Mouse (Mus musculus): ENCODE data around the gene Best3. TPM values are rescaled to one million over a fixed set of nuclear protein-coding genes. Genes with fewer than 3 reads are reported as not detected.
A peak's percentile ranks its signal among the peaks of the same experiment; 100 is the strongest.

The Best3 gene
- polyA plus RNA-seq (2015; fragmentation: Nextera tagmentation; extraction: Ambion mirVana), result 0.21 and 0.22 TPM in 2 replicates

DNA sequence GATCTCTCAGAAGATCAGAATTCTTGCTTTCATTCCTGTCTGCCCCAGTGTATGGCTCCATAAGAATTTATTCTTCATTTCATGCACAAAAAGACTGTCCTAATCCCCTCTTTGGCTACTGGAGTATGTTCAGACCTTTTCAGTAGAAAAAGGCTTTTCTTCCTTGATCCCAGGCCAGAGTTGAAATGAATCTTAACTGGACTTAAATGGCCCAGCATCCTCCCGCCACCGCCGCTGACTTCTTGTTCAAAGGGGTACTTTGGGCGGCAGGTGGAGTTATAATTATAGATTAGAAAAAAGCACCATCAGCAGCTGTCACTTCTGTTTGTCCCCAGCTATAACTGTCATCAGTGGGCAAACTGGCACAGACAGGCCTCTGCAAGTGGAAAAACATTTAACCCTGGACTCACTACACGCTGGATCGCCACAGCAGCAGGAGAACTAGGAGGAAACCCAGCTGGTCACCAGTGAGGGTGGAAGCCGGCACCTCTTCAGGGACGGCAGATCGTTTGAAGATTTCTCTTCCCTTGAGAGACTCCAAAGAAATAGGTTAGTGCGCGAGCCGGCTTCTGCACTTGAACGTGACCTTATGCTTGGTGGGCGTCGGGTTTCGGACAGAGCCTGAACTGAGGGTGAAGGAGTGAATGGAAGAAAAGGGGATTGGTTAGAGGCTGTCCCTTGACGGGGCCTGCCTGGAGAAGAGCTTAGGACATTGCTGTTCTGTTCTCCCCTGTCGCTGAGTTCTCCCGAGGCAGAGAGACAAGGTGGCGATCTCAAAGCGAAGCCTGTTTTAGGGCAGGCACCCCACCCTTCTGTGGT, at the start of gene Best3:
TSS of gene Best3 (plus strand) at position 51 of the 819 bp plus-strand sequence.
- WGBS, result 47% methylated on average over 21 of the region's 21 CpGs
- no peak for ATAC-seq (ENCODE audit: insufficient number of reproducible peaks, insufficient read depth, low FRiP score, low TSS enrichment, low read depth)
- no peak within 1 kb of the TSS for H3K27ac ChIP-seq

DNA sequence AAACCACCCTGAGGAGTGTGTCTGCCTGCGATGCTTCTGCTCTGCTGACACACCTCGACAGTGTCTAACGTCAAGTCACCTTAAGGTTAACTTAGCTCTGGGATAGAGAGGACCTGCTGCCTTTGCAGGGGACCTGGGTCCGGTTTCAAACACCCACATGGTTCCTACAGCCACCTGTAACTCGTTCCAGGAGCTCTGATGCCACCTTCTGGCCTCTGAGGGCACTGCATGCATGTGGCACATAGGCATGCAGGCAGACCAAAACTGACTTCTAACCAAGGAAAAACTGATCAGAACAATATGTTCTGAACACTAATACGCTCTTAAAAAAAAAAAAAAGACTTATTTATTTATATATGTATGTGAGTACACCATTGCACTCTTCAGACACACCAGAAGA, 43.1 kb upstream of the Best3 start:
- no peak overlapping the region for H3K27ac ChIP-seq

More for the DNA sequence above, at the start of gene Best3:
- no peaks in the 10 kb centered on the region for H3K36me3 ChIP-seq
- 0 out of 2 replicates have a peak within 1 kb of the TSS, but pooled peaks have one; percentile 21 for H3K9ac ChIP-seq
- H3K9me3 ChIP-seq, result no peaks in the 10 kb centered on the region
- H3K27me3 ChIP-seq, result no peaks in the 10 kb centered on the region
- no peak within 1 kb of the TSS for H3K4me2 ChIP-seq
- H3K4me1 ChIP-seq, result 0 out of 2 replicates have a peak, but pooled peaks cover 4% of the 10 kb centered on the region
- no peak within 1 kb of the TSS for H3K4me3 ChIP-seq

DNA sequence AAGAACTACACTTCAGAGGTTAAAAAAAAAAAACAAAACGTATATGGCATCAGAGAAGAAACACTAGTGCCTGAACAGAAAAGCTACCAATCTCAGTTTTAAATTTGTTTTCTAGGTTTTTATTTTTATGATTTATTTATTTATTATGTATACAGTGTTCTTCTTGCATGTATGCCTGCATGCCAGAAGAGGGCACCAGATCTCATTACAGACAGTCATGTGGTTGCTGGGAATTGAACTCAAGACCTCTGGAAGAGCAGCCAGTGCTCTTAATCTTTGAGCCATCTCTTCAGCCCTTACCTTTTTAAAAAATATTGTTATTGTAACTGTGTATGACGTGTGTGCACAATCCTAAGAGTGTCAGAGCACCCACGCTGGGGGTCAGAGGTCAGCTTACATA, 42.0 kb upstream of the Best3 start:
- Histone ChIP-seq H3K4me3 (no peak overlapping the region), H3K27ac (no peak overlapping the region), H3K9ac (no peak overlapping the region), H3K4me1 (peaks cover 21% of the 10 kb centered on the region), H3K4me2 (no peak overlapping the region), H3K36me3 (peaks cover 11% of the 10 kb centered on the region), H3K9me3 (no peaks in the 10 kb centered on the region; the same call in 1 of the 2 replicates), H3K27me3 (no peaks in the 10 kb centered on the region)
- ATAC-seq (ENCODE audit: insufficient number of reproducible peaks, insufficient read depth, low FRiP score, low TSS enrichment, low read depth), result no peak
- 80% methylated on average over 3 of the region's 3 CpGs for WGBS

More for the DNA sequence above, 43.1 kb upstream of the Best3 start:
- Histone ChIP-seq H3K9ac (no peak overlapping the region), H3K4me3 (no peak overlapping the region), H3K4me2 (no peak overlapping the region), H3K36me3 (peaks cover 22% of the 10 kb centered on the region), H3K27me3 (no peaks in the 10 kb centered on the region), H3K9me3 (no peaks in the 10 kb centered on the region; the same call in 1 of the 2 replicates), H3K4me1 (peaks cover 10% of the 10 kb centered on the region; the same call in 1 of the 2 replicates)
- no peak for ATAC-seq (ENCODE audit: insufficient number of reproducible peaks, insufficient read depth, low FRiP score, low TSS enrichment, low read depth)
- 93% methylated on average over 6 of the region's 6 CpGs for WGBS

DNA sequence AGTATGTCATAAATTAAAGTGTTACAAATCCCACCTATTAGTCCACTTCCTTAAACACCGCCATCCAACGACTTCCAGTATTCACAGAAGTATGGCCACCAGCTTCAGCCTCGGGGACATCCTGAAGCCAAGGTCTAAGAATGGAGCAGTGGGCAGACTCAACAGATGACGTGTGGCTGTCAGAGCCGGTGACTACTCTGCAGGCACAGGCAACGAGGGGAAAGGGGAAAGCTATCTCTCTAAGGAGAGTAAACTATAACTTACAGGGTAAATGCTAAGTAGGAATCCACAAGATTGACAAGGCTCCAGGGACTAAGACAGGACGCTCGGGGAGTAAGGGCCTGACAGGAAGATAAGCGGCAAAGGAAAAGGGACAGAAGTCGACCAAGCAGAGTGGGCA, 41.2 kb upstream of the Best3 start:
- H3K36me3 ChIP-seq, result peaks cover 9% of the 10 kb centered on the region
- H3K27me3 ChIP-seq, result no peaks in the 10 kb centered on the region
- H3K4me1 ChIP-seq, result peaks cover 25% of the 10 kb centered on the region
- H3K27ac ChIP-seq, result no peak overlapping the region
- no peak overlapping the region for H3K9ac ChIP-seq
- no peak overlapping the region for H3K4me2 ChIP-seq
- no peak for ATAC-seq (ENCODE audit: insufficient number of reproducible peaks, insufficient read depth, low FRiP score, low TSS enrichment, low read depth)
- H3K4me3 ChIP-seq, result no peak overlapping the region
- WGBS, result 70% methylated on average over 10 of the region's 10 CpGs
- H3K9me3 ChIP-seq, result no peaks in the 10 kb centered on the region; the same call in 1 of the 2 replicates

DNA sequence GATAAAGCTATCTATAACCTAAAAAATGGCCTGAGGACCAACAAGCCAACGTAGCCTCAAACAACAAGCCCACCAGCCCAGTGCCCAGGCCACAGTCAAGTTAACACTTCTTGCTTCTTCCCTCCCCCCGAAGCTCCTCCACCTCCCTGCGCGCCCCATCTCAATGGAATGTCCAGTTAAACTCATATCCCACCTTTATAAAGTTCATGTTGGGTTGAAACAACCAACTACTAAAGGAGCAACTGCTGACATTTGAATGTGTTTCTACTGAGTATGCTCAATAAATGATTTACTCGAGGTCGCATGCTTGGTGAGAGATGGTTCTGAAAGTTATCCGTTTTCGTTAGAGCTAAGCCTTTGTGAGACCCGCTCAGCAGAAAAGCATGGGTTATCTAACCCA, 37.7 kb upstream of the Best3 start:
- Histone ChIP-seq H3K9me3 (peaks cover 5% of the 10 kb centered on the region), H3K4me2 (peak overlapping the region; percentile 77), H3K4me3 (peak overlapping the region; percentile 77), H3K4me1 (peaks cover 25% of the 10 kb centered on the region), H3K27ac (no peak overlapping the region), H3K9ac (no peak overlapping the region), H3K27me3 (no peaks in the 10 kb centered on the region), H3K36me3 (no peaks in the 10 kb centered on the region)
- 72% methylated on average over 9 of the region's 9 CpGs for whole genome bisulfite sequencing
- ATAC-seq (ENCODE audit: insufficient number of reproducible peaks, insufficient read depth, low FRiP score, low TSS enrichment, low read depth), result no peak

DNA sequence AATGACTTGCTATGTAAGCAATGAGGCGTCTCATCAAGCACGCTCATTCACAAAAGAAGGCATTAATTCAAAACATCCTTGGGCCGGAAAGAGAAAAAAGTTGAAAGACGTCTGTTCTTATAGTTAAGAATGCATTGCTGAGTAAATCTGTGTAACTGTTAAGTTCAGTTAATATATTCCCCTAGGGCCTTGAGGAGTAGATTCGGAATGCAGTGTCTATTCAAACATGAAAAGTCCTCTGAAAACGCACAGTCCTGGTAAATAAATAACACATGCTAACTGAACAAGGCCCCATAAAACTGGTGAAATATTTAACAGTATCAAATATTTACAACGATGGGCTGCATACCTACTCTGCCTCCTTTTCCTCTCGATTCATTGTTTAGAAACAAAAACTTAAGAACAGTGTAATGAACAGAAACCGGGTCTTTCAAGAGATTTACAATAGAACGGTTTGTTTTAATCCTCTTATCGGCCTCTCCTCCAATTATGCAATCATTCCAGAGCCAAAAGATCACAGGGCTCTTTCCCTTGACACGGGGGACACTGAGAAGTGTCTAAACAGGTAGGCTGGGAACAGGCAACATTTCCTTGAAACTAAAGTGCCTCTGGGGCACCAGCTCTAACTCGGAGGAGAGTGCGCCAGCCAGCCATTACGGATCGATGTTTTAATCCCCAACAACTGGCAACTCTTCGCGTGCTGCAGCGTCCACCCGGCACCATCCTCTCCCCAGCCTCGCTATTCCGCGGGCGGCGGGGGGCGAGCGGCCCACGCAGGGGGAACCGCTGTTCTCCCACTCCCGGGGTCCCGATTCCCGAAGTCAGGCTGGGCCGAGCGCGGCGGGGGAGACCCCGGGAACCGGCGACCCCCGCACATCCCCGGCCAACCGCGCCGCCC, 36.8 kb upstream of the Best3 start:
- WGBS, result under 1% methylated on average over 44 of the region's 44 CpGs
- Histone ChIP-seq H3K27ac (peak overlapping the region; percentile 85), H3K36me3 (no peaks in the 10 kb centered on the region), H3K4me3 (peak overlapping the region; percentile 77), H3K4me1 (peaks cover 25% of the 10 kb centered on the region), H3K4me2 (peak overlapping the region; percentile 77), H3K9ac (peak overlapping the region; percentile 84), H3K27me3 (no peaks in the 10 kb centered on the region), H3K9me3 (peaks cover 5% of the 10 kb centered on the region)
- no peak for ATAC-seq (ENCODE audit: insufficient number of reproducible peaks, insufficient read depth, low FRiP score, low TSS enrichment, low read depth)

DNA sequence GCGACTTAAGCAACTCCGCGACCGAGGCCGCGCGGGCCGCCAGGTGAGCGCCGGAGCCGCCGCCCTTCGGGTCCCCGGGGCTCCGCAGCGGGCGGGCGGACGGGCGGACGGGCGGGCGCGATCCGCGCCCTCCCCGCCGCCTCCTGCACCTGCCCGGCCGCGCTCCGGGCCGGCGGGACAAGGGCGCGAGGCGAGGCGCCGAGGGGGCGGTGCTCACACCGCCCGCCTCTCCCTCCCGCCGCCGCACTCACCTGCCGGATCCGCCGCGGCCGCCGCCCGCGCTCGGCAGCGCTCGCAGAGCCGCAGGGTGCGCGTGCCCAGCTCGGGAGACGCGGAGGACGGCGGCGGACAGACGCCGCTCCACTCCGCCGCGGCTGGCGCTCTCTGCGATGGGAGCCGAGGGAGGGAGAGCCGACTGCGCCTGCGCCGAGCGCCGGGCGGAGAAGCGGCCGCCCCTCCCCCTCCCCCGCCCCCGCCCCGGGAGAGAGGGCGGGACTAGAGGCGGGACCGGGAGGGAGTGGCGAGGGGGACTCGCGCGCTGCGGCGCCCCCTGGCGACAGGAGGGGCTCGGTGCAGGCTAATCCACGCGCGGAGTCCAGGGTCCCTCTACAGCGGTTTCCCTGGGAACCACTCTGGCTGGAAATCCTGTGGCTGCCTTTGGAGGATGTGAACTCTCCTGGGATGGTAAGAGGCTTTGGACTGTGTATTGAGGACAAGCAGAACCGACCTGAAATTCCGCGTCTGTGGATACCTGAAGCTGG, 35.9 kb upstream of the Best3 start, which contains the start of gene Rab3ip:
TSS of gene Rab3ip (minus strand) at position 761 of the 761 bp plus-strand sequence.
- H3K9me3 ChIP-seq, result peaks cover 5% of the 10 kb centered on the region
- WGBS, result under 1% methylated on average over 51 of the region's 103 CpGs
- peak within 1 kb of the TSS; percentile 77 for H3K4me2 ChIP-seq
- peak within 1 kb of the TSS; percentile 84 for H3K9ac ChIP-seq
- no peaks in the 10 kb centered on the region for H3K36me3 ChIP-seq
- H3K27me3 ChIP-seq, result no peaks in the 10 kb centered on the region
- peak; percentile 90 for ATAC-seq (ENCODE audit: insufficient number of reproducible peaks, insufficient read depth, low FRiP score, low TSS enrichment, low read depth)
- H3K4me1 ChIP-seq, result peaks cover 25% of the 10 kb centered on the region
- H3K27ac ChIP-seq, result peak within 1 kb of the TSS; percentile 85
- peak within 1 kb of the TSS; percentile 77 for H3K4me3 ChIP-seq

DNA sequence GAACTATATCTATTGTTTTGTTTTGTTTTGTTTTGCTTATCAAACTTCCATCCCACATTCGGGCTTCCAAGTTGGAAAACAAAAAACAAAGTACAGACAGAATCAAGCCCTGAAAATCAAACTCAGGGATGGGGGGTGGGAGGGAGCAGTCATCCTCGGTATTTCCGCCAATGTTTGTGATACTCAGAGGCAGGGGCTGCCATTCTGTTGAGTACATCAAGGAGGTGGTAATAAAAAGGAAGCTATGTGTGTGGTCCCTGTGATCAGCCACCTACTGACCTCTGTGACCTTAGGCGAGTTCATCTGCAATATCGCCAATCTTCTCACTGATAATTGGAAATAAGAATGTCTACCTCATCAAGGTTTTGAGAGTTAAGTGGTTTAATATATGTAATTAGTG, 35.2 kb upstream of the Best3 start:
- no peaks in the 10 kb centered on the region for H3K27me3 ChIP-seq
- WGBS, result 28% methylated on average over 5 of the region's 5 CpGs
- no peak for ATAC-seq (ENCODE audit: insufficient number of reproducible peaks, insufficient read depth, low FRiP score, low TSS enrichment, low read depth)
- H3K36me3 ChIP-seq, result 0 out of 2 replicates have a peak, but pooled peaks cover 2% of the 10 kb centered on the region
- peak overlapping the region; percentile 77 for H3K4me3 ChIP-seq
- peak overlapping the region; percentile 77 for H3K4me2 ChIP-seq
- no peak overlapping the region for H3K27ac ChIP-seq
- H3K9me3 ChIP-seq, result peaks cover 5% of the 10 kb centered on the region
- H3K4me1 ChIP-seq, result peaks cover 25% of the 10 kb centered on the region
- no peak overlapping the region for H3K9ac ChIP-seq

DNA sequence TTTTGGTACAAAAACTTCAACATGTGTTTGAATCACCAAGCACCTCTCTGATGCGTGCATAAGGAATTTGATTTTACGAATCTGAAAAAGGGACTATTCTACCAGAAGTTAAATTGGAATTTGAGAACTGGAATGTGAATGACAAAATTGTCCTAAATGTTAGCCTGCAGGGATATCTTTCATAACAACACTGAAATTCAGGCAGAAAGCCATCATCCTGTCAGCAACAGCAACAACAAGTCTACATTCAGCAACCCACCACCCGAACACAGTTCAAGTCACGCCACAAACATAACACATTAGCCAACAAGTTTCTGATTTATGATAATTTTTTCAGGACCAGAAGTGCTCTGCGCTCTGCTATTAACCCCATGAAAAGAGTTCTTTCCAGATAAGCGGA, 30.9 kb upstream of the Best3 start:
- H3K4me3 ChIP-seq, result no peak overlapping the region
- no peak overlapping the region for H3K4me2 ChIP-seq
- no peaks in the 10 kb centered on the region for H3K27me3 ChIP-seq
- H3K4me1 ChIP-seq, result no peaks in the 10 kb centered on the region
- WGBS, result 79% methylated on average over 6 of the region's 6 CpGs
- H3K27ac ChIP-seq, result no peak overlapping the region
- H3K9ac ChIP-seq, result no peak overlapping the region
- 0 out of 2 replicates have a peak, but pooled peaks cover 3% of the 10 kb centered on the region for H3K36me3 ChIP-seq
- peaks cover 5% of the 10 kb centered on the region for H3K9me3 ChIP-seq
- no peak for ATAC-seq (ENCODE audit: insufficient number of reproducible peaks, insufficient read depth, low FRiP score, low TSS enrichment, low read depth)

DNA sequence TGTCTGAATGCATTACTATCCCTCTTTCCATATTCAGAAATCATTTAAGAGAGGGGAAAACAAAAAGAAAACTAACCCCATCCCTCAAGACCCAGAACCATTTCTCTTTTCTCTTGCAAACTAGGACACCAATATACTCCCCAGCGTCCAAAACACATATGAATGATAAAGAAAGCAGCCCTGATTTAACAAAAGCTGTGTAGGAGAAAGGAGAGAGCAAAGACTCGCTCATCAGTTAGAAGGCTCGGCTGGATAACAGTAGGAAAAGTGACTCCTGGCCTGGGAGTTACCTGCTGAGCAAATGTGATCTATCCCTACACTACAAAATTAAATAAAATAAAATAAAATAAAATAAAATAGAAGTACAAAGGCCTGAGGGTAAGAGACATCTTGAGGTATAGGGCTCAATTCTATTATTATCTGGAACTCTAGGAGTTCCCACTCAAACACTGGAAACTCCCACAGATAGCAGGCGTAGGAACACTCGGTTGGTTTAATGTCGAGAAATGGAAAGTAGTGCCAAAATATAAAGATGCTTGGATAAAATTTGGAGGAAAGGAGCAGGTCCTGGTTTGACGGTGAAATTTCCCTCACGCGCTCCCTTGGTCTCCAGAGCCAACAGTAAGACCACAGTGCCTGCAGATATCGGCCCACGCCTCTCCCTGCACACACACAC, 29.5 kb upstream of the Best3 start:
- Histone ChIP-seq H3K4me2 (no peak overlapping the region), H3K4me1 (no peaks in the 10 kb centered on the region), H3K9me3 (peaks cover 5% of the 10 kb centered on the region), H3K27me3 (no peaks in the 10 kb centered on the region), H3K4me3 (no peak overlapping the region), H3K36me3 (0 out of 2 replicates have a peak, but pooled peaks cover 3% of the 10 kb centered on the region), H3K9ac (no peak overlapping the region), H3K27ac (no peak overlapping the region)
- 92% methylated on average over 11 of the region's 11 CpGs for WGBS
- no peak for ATAC-seq (ENCODE audit: insufficient number of reproducible peaks, insufficient read depth, low FRiP score, low TSS enrichment, low read depth)
